Mouse (Mus musculus): Measurements from ENCODE around the gene Ccna2.

Gene Ccna2

GRCm38 (mm10) chr3:36532738-36533137 is 39.2 kb downstream of the Ccna2 start:
- no peak for DNase-seq

DNA sequence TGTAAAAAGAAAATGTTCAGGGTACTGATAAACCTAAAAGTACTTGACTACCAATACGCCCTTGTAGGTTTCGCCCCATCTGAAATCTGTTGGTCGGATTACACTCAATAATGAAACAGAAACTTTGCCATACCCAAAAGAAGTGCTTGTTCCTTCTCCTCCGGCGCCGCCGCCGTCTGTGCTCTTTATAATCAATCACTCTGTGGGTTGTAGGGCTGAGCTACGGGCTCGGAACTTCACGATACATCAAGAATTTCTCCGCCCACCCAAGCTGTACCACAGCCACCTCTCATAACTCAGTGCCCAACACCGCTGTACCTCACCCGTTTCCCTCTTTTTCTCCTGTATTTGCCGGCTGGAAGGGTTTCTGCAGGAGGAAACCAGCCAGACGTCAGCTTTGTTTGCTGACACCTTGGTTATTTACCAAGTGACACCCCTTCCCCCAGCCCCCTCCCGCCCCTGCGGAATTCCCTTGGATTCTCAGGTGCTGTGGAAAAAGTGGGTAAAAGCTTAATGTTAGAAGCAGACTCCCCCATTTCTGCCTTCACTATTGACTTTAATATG is 39.9 kb downstream of the Ccna2 start:
- no peak for DNase-seq

GRCm38 (mm10) chr3:36531242-36531641 is 40.7 kb downstream of the Ccna2 start:
- DNase-seq: no peak

DNA sequence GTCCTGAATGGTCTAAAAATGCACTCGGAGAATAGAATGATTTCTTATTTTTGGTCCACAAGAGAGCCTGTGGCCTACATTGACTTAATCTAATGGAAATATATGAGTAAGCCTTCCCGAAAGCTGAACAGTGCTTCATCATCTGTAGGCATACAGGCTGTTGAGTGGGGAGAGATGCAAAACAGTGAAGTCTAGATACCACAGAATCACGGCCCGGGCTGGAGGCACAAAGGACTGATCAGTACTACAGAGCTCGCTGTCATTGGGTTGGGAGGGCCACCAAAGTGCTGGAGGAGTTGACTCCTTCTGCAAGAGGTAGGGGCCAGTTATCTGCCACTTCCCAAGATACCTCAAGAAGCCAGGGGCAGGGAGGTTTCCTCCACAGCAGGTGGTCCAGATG is 41.2 kb downstream of the Ccna2 start:
- no peak for DNase-seq

DNA sequence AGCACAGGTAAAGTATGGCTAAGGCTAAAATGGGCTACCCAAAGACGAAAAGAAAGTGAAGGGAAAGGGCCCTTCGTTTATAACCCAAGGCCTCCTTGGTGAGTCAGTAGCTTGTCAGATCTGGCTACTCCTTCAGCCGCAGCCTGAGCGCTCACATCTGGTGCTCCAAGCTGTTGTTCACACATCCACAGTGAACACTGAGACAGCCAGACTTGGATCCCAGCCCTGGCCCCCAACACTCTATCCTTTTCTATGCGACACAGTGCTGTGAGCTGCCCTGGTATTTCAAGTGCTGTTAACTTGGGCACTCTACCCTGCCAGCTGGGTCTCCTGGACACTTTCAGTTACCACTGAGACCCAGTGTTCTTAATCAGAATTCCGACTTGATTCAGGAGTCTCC is 41.6 kb downstream of the Ccna2 start:
- DNase-seq: peak; percentile 73

GRCm38 (mm10) chr3:36524466-36524865 is 47.5 kb downstream of the Ccna2 start:
- no peak for DNase-seq

DNA sequence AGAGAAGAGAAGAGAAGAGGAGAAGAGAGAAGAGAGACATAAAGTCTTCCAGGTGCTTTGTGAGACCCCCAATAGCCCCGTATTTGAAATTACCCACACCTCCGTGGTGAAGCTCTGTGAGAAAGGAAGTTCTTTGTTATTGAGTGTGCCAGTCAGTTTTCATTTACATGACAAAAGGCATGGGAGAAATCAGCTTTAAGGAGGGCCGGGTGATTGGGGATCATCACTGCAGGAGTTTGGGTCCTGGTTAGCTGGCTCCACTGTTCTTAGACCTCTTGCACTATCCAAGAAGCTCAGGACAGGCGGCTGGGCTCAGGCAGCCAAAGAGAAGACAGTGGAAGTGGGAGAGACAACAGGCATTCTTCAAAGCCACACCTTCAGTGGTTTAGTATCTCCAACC is 49.8 kb downstream of the Ccna2 start:
- no peak for DNase-seq

- DNase-seq: peak; percentile 81
These were observed 50.6 kb downstream of the Ccna2 start, which contains the start of gene Gm11549 for GRCm38 (mm10) chr3:36521073-36522060. Gm11549 (minus strand) TSS chr3:36521813.

DNA sequence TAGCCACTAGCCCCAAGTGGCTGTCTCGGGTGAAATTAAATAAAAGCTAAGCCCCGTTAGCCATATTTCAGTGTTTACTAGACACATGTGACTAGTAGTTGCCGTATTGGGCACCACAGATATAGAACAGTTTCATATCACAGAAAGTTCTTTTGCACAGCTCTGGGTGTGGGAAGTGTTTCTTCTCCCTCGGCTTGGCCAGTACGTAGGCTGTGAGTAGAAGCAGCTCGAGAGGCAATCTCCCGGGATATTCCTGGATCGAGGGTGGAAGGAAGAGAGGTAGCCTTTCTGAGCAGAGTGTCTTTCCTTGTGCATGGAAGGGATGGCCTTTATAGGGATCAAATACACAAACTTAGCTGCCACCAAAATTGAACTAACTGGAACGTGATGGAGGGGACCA is 55.8 kb downstream of the Ccna2 start:
- no peak for DNase-seq
